27 mouse cellular contexts compared by ENCODE assay signal in genomic region chr15:28600132-28600531, GRCm38 (mm10).
DNase-seq lines count a peak whose midpoint lies in the region; ATAC-seq and TF ChIP-seq lines count a peak whose summit lies in the region.
"Had no signal": no experiment of that assay in that cellular context is flagged by ENCODE, and none has a peak within 500 bp of the region (broad histone marks: within the 10 kb centered on the region; RNA-seq: fewer than 3 reads in every experiment).

No protein-coding gene starts in this region.

- H3K9ac ChIP-seq in forebrain, postnatal 0 days: no peak overlapping the region
- H3K9ac ChIP-seq: embryonic facial prominence, embryonic 13.5 days; heart, embryonic 13.5 days; liver, embryonic 13.5 days; midbrain, embryonic 13.5 days had no signal

- H3K27ac ChIP-seq in forebrain, postnatal 0 days (ENCODE audit: low read depth, low read length): no peak overlapping the region
- no peak overlapping the region for H3K27ac ChIP-seq in forebrain, embryonic 10.5 days
- H3K27ac ChIP-seq: embryonic facial prominence, embryonic 13.5 days; heart, adult 2 months; heart, embryonic 13.5 days; layer of hippocampus, adult 2 months; liver, embryonic 13.5 days; midbrain, embryonic 13.5 days had no signal

- peak; percentile 22 for DNase-seq in forebrain, postnatal 0 days
- no peak for DNase-seq in forebrain, embryonic 10.5 days (ENCODE audit: extremely low spot score, low spot score)
- DNase-seq in right cerebral cortex, adult 18-20 months: peak; percentile 12
- no peak for DNase-seq in right cerebral cortex, postnatal 14 days
- DNase-seq in left cerebral cortex, adult 9 months (ENCODE audit: low spot score in 2 of 2): peak; percentile 7 to 26
- peak; percentile 9 for DNase-seq in right cerebral cortex, postnatal 36 days (ENCODE audit: low spot score in 2 of 2)
- DNase-seq in c-Kit-positive CD71-positive TER-119-positive erythroid progenitor cells, embryonic 14.5 days (ENCODE audit: low spot score): no peak
- no peak for DNase-seq in adrenal gland, postnatal 36 days
- DNase-seq: adrenal gland, postnatal 14 days; cerebellum, adult 11-12 months; cerebellum, postnatal 14 days; gastrocnemius, postnatal 14 days; heart, adult 2 months; heart, postnatal 14 days; kidney, postnatal 25 days; liver, embryonic 13.5 days; lung, adult 2 months; lung, postnatal 14 days; thymus, adult 2 months; thymus, postnatal 4 days had no signal

- peak; percentile 51 for ATAC-seq in forebrain, postnatal 0 days
- ATAC-seq: CD4-positive, CD25-positive, alpha-beta regulatory T cell, adult 4 months; intestine, postnatal 0 days; midbrain, embryonic 13.5 days had no signal

- WGBS in forebrain, postnatal 0 days: 53% methylated on average over 5 of the region's 5 CpGs
- WGBS in forebrain, embryonic 10.5 days: 72% methylated on average over 5 of the region's 5 CpGs

- TF ChIP-seq CTCF in forebrain, postnatal 0 days (IDR thresholded peaks at IDR 0.05; ENCODE audit: low read depth): no peak

- no peaks in the 10 kb centered on the region for H3K4me1 ChIP-seq in forebrain, postnatal 0 days (ENCODE audit: insufficient read depth)
- no peaks in the 10 kb centered on the region for H3K4me1 ChIP-seq in forebrain, embryonic 10.5 days
- H3K4me1 ChIP-seq: embryonic facial prominence, embryonic 13.5 days; liver, embryonic 13.5 days; midbrain, embryonic 13.5 days had no signal

- H3K36me3 ChIP-seq in forebrain, postnatal 0 days (ENCODE audit: insufficient read depth): no peaks in the 10 kb centered on the region
- H3K36me3 ChIP-seq in forebrain, embryonic 10.5 days (replicated peaks): no peaks in the 10 kb centered on the region
- H3K36me3 ChIP-seq: embryonic facial prominence, embryonic 13.5 days; heart, embryonic 13.5 days; liver, embryonic 13.5 days; midbrain, embryonic 13.5 days had no signal

- no peaks in the 10 kb centered on the region for H3K9me3 ChIP-seq in forebrain, postnatal 0 days (ENCODE audit: low read length)
- no peaks in the 10 kb centered on the region for H3K9me3 ChIP-seq in forebrain, embryonic 10.5 days
- H3K9me3 ChIP-seq: embryonic facial prominence, embryonic 13.5 days; heart, embryonic 13.5 days; liver, embryonic 13.5 days; midbrain, embryonic 13.5 days had no signal

- H3K4me3 ChIP-seq in forebrain, postnatal 0 days (ENCODE audit: low read depth, low read length): no peak overlapping the region
- H3K4me3 ChIP-seq in forebrain, embryonic 10.5 days: no peak overlapping the region
- H3K4me3 ChIP-seq: embryonic facial prominence, embryonic 13.5 days; erythroblast, embryonic 14.5 days; heart, adult 2 months; heart, embryonic 13.5 days; layer of hippocampus, adult 2 months; liver, embryonic 13.5 days; midbrain, embryonic 13.5 days had no signal

- no peaks in the 10 kb centered on the region for H3K27me3 ChIP-seq in forebrain, postnatal 0 days (ENCODE audit: insufficient read depth, low read length)
- H3K27me3 ChIP-seq in forebrain, embryonic 10.5 days (ENCODE audit: poor library complexity, severe bottlenecking): no peaks in the 10 kb centered on the region
- H3K27me3 ChIP-seq: embryonic facial prominence, embryonic 13.5 days; heart, embryonic 13.5 days; liver, embryonic 13.5 days; midbrain, embryonic 13.5 days had no signal

- no peak overlapping the region for H3K4me2 ChIP-seq in forebrain, postnatal 0 days (ENCODE audit: low read depth)
- H3K4me2 ChIP-seq: embryonic facial prominence, embryonic 13.5 days; heart, embryonic 13.5 days; liver, embryonic 13.5 days; midbrain, embryonic 13.5 days had no signal

Comparison
In these comparisons a context has a peak if more than half of its experiments do, and no peak if none do; other contexts are left out.
1. DNase-seq: peak in forebrain, postnatal 0 days (single experiment), right cerebral cortex, adult 18-20 months (single experiment), left cerebral cortex, adult 9 months (2 of 2) and right cerebral cortex, postnatal 36 days (2 of 2); none in forebrain, embryonic 10.5 days (single experiment), right cerebral cortex, postnatal 14 days (single experiment), c-Kit-positive CD71-positive TER-119-positive erythroid progenitor cells, embryonic 14.5 days (single experiment) and adrenal gland, postnatal 36 days (0 of 2).